Mouse (Mus musculus): ENCODE measurements at regions not wholly inside any gene's neighbourhood (a gene's known extent, or its start where the extent isn't known, plus 50 kb on each side); places are given as distances from the start of the nearest gene placed in this dataset.

DNA sequence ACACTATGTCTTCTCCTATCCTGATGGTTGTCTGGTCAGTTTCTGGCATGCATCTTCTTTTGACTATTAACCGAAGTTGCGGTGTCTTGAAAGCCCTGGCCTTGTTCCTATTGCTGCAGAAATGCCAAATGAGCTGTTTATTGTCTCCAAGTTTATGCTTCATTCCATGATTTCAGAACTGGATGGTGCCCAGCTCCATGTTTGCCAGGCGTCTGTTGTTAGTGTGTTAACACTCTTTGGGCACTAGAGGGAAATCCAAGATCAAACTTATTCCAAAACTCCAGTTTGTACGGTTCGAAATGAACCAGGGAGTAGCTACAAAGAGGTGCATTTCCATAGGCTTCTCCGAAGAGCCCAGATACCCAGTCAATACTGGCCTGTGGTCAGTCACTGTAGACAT, 148.1 kb downstream of the Gm15262 start:
- no peak overlapping the region for H3K9ac ChIP-seq (ENCODE audit: insufficient read depth, low read depth)
- H3K79me2 ChIP-seq (replicated peaks; ENCODE audit: control insufficient read depth, extremely low read depth, insufficient read depth, poor library complexity, severe bottlenecking): no peaks in the 10 kb centered on the region
- H3K4me2 ChIP-seq (ENCODE audit: insufficient read depth, low read depth, poor library complexity, severe bottlenecking): no peak overlapping the region
- no peaks in the 10 kb centered on the region for H3K36me3 ChIP-seq (replicated peaks in 1 of 2; ENCODE audit: control insufficient read depth in 1 of 2, insufficient read depth in 1 of 2, low read length in 1 of 2)
- H3K27me3 ChIP-seq (replicated peaks): no peaks in the 10 kb centered on the region
- DNase-seq (ENCODE audit: extremely low read depth): no peak
- H3K4me1 ChIP-seq (ENCODE audit: control insufficient read depth in 1 of 2, insufficient read depth in 2 of 2): peaks cover 0 to 7% of the 10 kb centered on the region in 2 experiments; a peak in 1 of 4 replicates
- TF ChIP-seq ELF1 (IDR thresholded peaks at IDR 0.05; ENCODE audit: low read depth, low read length): no peak
- no peak for TF ChIP-seq TCF12 (IDR thresholded peaks at IDR 0.05; ENCODE audit: low read depth, low read length)
- TF ChIP-seq MEF2A (IDR thresholded peaks at IDR 0.05; ENCODE audit: borderline replicate concordance, low read depth, low read length): no peak
- TF ChIP-seq USF1 (IDR thresholded peaks at IDR 0.05; ENCODE audit: low read depth, low read length): no peak
- no peak for TF ChIP-seq KAT2A (IDR thresholded peaks at IDR 0.05; ENCODE audit: insufficient replicate concordance, low read length)
- TF ChIP-seq SMC3 (IDR thresholded peaks at IDR 0.05; ENCODE audit: low read depth, low read length): 0 out of 2 replicates have a peak, but pooled peaks have one; percentile 2
- no peak for TF ChIP-seq PAX5 (IDR thresholded peaks at IDR 0.05; ENCODE audit: low read length)
- no peak for TF ChIP-seq ZC3H11A (IDR thresholded peaks at IDR 0.05; ENCODE audit: low read depth, low read length)
- TF ChIP-seq RAD21 (IDR thresholded peaks at IDR 0.05; ENCODE audit: low read depth, low read length): peak; percentile 3
- no peak for TF ChIP-seq ZKSCAN1 (IDR thresholded peaks at IDR 0.05; ENCODE audit: borderline replicate concordance, low read depth, low read length)
- TF ChIP-seq CTCF (conservative IDR thresholded peaks at IDR 0.05 in 1 of 2, IDR thresholded peaks at IDR 0.05 in 1 of 2; ENCODE audit: low read depth in 2 of 2, low read length in 2 of 2): 0 out of 4 replicates have a peak, but pooled peaks of 1 of the 2 experiments have one; percentile 2
- TF ChIP-seq RCOR1 (conservative IDR thresholded peaks at IDR 0.05; ENCODE audit: low read depth, low read length): no peak
- H3K9me3 ChIP-seq (replicated peaks; ENCODE audit: low read length): no peaks in the 10 kb centered on the region
- dilution Hi-C loops (cut with MboI; ENCODE audit: extremely low pct_ligation_motif_present, extremely low pct_unique_long_range_greater_than_20kb, low sequenced_read_pairs) (no loop called here), in situ Hi-C loops (cut with MboI; ENCODE audit: low pct_ligation_motif_present, low pct_unique_long_range_greater_than_20kb, low sequenced_read_pairs) (no loop called here)
- H3K4me3 ChIP-seq (replicated peaks in 1 of 3; ENCODE audit: low read depth in 2 of 3, low read length in 2 of 3, poor library complexity in 1 of 3): no peak overlapping the region
- H3K27ac ChIP-seq (ENCODE audit: insufficient read depth, low read depth): no peak overlapping the region

Data from CH12.LX (cell line).